Mouse (Mus musculus): ENCODE measurements around the gene Chrm3. TPM values are rescaled to one million over a fixed set of nuclear protein-coding genes. Genes with fewer than 3 reads are reported as not detected.

Gene Chrm3
- polyA plus RNA-seq, 1 experiment from 2014 or later: 2.5 TPM

DNA sequence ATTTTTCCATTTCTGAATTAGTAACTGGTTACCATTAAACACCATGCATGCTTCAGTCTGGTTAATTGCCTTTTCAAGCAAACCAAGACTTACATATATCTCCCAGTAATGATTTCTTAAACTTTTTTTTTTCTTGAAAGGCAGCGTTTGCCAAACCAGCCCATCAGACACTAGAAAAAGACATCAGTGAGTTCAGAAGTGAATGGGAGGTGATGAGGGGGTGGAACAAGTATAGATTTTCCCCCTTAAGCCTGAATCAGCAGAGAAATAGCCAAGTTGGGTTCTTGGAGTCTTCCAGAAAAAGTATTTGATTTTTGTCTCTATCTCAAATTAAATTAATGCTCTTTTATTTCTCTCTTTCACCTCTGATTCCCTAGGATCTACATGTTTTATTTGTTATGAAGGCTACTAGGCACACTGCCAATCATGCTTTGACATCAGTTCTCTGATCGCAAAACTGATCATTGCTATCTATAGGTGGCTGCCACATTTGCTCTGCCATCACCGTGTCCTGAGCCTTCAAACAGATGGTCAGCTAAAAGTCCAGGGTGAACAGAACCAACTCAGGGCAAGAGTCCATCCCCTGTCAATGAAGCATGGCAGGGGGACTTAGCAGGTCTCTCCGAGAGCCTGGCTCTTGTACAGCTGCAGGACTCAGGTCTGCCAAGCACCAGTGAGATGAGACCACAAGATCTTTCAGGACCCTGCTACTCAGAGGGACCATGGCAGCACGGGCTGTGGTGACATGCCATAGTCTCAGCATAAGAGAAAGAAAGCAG lies 125.1 kb downstream of the Chrm3 start:
- Histone ChIP-seq H3K9ac (replicated peaks) (no peak overlapping the region), H3K36me3 (no peaks in the 10 kb centered on the region), H3K4me2 (no peak overlapping the region), H3K4me1 (replicated peaks) (no peaks in the 10 kb centered on the region), H3K27me3 (no peaks in the 10 kb centered on the region), H3K4me3 (replicated peaks) (no peak overlapping the region), H3K9me3 (no peaks in the 10 kb centered on the region), H3K27ac (no peak overlapping the region)
- ATAC-seq (ENCODE audit: insufficient number of reproducible peaks, insufficient read depth, low FRiP score, low TSS enrichment, low read depth): no peak
- 83% methylated on average over 5 of the region's 5 CpGs for WGBS

DNA sequence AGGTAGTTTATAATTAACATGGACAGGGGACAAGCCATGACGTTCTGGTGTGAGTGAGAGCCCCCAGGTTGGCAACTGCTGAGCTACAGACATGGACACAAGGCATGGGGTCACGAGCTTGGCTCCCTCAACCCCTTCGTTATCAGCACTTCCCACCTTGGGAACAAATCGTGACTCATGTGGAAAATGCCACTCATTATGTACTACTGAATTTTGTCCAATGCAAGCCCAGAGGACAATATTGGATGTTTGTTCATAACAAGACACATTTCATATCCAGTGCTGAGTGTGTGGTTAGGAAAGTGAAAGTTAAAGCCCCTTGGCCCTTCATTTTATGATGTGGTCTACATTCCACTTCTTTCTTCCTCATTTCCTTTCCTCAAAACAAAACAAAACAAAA lies 140.2 kb downstream of the Chrm3 start:
- H3K36me3 ChIP-seq: no peaks in the 10 kb centered on the region
- H3K9ac ChIP-seq (replicated peaks): no peak overlapping the region
- H3K27me3 ChIP-seq: no peaks in the 10 kb centered on the region
- no peaks in the 10 kb centered on the region for H3K9me3 ChIP-seq
- no peak overlapping the region for H3K4me2 ChIP-seq
- no peak for ATAC-seq (ENCODE audit: insufficient number of reproducible peaks, insufficient read depth, low FRiP score, low TSS enrichment, low read depth)
- H3K27ac ChIP-seq: no peak overlapping the region
- no peak overlapping the region for H3K4me3 ChIP-seq (replicated peaks)
- H3K4me1 ChIP-seq (replicated peaks): no peaks in the 10 kb centered on the region
- 77% methylated on average over 4 of the region's 4 CpGs for WGBS

DNA sequence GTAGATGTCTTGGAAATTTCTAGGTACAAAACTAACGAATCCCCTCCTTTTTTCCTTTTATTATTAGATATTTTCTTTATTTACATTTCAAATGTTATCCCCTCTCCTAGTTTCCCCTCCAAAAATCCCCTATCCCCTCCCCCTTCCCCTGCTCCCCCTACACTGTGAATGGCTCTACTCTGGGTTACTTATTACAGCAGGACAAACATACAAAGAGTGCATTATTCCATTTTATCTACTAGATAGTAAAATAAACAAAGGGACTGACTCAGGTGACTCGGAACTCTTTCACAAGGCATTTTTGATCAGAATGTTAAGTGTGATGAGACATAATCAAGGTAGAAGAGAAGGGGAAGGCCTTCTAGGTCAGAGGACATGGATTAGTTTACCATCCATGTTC lies 148.5 kb downstream of the Chrm3 start:
- WGBS: 90% methylated on average over 2 of the region's 2 CpGs
- peaks cover 5% of the 10 kb centered on the region; the same call in 1 of the 2 replicates for H3K4me1 ChIP-seq (replicated peaks)
- no peak overlapping the region for H3K9ac ChIP-seq (replicated peaks)
- H3K4me3 ChIP-seq (replicated peaks): no peak overlapping the region
- H3K36me3 ChIP-seq: no peaks in the 10 kb centered on the region
- ATAC-seq (ENCODE audit: insufficient number of reproducible peaks, insufficient read depth, low FRiP score, low TSS enrichment, low read depth): no peak
- no peak overlapping the region for H3K4me2 ChIP-seq
- no peaks in the 10 kb centered on the region for H3K9me3 ChIP-seq
- H3K27ac ChIP-seq: no peak overlapping the region
- no peaks in the 10 kb centered on the region for H3K27me3 ChIP-seq

DNA sequence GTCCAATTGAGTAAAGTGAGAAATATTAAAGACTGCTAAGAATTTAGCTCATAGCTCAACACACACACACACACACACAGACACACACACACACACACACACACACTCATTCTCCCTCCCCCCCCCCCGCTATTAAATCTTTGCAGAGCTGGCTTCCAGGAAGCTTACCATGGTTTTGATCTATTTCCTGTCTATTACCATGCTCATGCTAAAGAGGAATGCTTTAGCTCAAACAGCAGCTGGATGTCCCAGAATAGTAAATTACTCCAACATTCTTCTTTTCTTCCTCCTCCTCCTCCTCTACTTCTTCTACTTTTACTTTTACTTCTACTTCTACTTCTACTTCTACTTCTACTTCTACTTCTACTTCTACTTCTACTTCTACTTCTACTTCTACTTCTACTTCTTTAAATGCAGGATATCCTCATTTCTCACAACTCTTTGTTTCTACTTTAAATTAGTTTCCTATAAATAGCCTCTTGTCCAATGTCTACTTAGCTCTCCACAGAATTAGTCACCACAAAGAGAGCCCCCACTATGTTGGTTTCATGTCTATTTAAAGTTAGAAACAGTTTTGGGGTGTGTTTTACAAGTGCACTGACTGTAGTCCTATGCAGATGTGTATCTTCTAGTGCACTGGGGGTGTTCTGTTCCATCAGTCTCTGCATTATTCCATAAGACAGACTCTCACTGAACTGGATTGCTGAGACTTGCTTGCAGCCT lies 150.0 kb downstream of the Chrm3 start:
- WGBS: 71% methylated on average over 1 of the region's 1 CpGs
- H3K36me3 ChIP-seq: no peaks in the 10 kb centered on the region
- H3K9ac ChIP-seq (replicated peaks): no peak overlapping the region
- no peak overlapping the region for H3K4me3 ChIP-seq (replicated peaks)
- H3K9me3 ChIP-seq: no peaks in the 10 kb centered on the region
- H3K27me3 ChIP-seq: no peaks in the 10 kb centered on the region
- H3K4me1 ChIP-seq (replicated peaks): peaks cover 5% of the 10 kb centered on the region; the same call in 1 of the 2 replicates
- H3K27ac ChIP-seq: no peak overlapping the region
- no peak for ATAC-seq (ENCODE audit: insufficient number of reproducible peaks, insufficient read depth, low FRiP score, low TSS enrichment, low read depth)
- H3K4me2 ChIP-seq: no peak overlapping the region

DNA sequence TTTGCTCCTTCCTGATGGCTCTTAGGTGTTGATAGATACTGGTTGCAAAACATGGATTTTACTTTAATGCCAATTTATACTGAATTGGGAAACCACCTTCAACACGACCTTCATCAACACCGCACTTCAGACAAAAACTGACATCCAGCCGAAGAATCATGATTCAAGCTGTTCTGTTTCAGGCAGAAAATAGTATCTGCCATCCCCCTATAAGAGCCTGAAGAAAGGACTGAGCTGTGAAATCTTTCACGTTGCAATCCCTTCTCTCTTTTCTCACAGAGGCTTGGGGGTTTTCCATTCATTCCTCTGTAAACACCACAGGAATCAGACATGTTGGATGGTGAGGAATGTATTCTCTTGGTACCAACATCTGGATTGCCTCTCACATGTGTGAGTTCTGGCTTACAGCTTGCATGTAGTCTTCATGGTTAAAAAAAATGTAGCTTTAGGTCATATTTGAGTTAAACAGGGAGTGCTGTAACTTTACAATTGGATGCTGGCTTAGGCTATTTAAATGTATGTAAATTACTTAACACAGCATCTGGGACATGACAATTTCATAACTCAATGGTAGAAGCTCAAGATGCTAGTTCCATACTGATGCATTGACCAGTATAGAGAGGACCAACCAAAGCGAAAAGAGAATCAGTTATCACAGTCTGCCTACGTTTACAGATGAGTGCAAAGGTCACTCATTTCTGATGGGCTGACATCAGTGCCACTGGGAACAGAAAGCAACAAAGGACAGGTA lies 161.3 kb downstream of the Chrm3 start:
- no peak overlapping the region for H3K4me3 ChIP-seq (replicated peaks)
- no peak overlapping the region for H3K9ac ChIP-seq (replicated peaks)
- 83% methylated on average over 6 of the region's 6 CpGs for WGBS
- H3K4me2 ChIP-seq: no peak overlapping the region
- H3K4me1 ChIP-seq (replicated peaks): no peaks in the 10 kb centered on the region
- no peaks in the 10 kb centered on the region for H3K36me3 ChIP-seq
- H3K27me3 ChIP-seq: no peaks in the 10 kb centered on the region
- H3K27ac ChIP-seq: no peak overlapping the region
- no peak for ATAC-seq (ENCODE audit: insufficient number of reproducible peaks, insufficient read depth, low FRiP score, low TSS enrichment, low read depth)
- no peaks in the 10 kb centered on the region for H3K9me3 ChIP-seq

DNA sequence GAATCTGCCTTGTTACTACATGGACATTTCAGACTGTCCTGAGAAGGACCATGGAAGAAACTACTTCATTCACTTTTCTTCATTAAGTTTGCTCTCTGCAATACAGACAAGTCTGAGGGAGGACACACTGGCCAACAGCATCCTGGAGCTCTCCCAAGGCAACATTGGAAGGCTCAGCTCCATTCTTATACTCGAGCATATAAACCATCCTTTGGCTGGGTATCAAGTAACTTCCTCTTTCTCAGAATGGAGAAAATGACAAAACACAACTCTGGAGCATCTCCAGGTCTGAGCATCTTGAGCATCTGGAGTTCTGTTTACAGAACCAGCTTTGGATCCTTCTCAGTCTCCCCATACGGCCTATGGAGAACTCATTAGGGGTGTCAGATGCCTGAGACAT lies 170.8 kb downstream of the Chrm3 start:
- no peaks in the 10 kb centered on the region for H3K9me3 ChIP-seq
- H3K4me1 ChIP-seq (replicated peaks): no peaks in the 10 kb centered on the region
- no peaks in the 10 kb centered on the region for H3K27me3 ChIP-seq
- no peak overlapping the region for H3K4me3 ChIP-seq (replicated peaks)
- no peak overlapping the region for H3K4me2 ChIP-seq
- ATAC-seq (ENCODE audit: insufficient number of reproducible peaks, insufficient read depth, low FRiP score, low TSS enrichment, low read depth): no peak
- 68% methylated on average over 2 of the region's 2 CpGs for WGBS
- no peak overlapping the region for H3K9ac ChIP-seq (replicated peaks)
- no peaks in the 10 kb centered on the region for H3K36me3 ChIP-seq
- no peak overlapping the region for H3K27ac ChIP-seq

DNA sequence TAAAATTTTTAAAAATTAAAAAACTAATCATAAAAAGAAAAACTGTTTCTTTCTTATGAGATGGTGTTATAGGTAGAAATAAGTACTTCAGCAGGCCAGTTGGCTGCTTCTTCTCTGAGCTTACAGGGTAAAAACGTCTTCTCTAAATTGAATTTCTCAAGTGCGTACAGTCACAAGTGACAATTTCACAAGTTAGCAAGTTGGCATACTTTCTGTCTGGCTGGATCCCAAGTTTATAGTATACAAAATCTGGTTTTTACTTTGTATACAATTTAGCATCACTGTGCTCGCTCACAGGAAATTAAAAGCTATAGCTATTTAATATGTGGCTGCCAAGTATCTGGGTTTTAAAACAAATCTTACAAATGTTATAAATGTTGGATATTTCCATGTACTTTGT lies 172.7 kb downstream of the Chrm3 start:
- Histone ChIP-seq H3K4me1 (replicated peaks) (no peaks in the 10 kb centered on the region), H3K27ac (no peak overlapping the region), H3K36me3 (no peaks in the 10 kb centered on the region), H3K27me3 (no peaks in the 10 kb centered on the region), H3K4me2 (no peak overlapping the region), H3K9ac (replicated peaks) (no peak overlapping the region), H3K9me3 (no peaks in the 10 kb centered on the region), H3K4me3 (replicated peaks) (no peak overlapping the region)
- 84% methylated on average over 3 of the region's 3 CpGs for WGBS
- ATAC-seq (ENCODE audit: insufficient number of reproducible peaks, insufficient read depth, low FRiP score, low TSS enrichment, low read depth): no peak

DNA sequence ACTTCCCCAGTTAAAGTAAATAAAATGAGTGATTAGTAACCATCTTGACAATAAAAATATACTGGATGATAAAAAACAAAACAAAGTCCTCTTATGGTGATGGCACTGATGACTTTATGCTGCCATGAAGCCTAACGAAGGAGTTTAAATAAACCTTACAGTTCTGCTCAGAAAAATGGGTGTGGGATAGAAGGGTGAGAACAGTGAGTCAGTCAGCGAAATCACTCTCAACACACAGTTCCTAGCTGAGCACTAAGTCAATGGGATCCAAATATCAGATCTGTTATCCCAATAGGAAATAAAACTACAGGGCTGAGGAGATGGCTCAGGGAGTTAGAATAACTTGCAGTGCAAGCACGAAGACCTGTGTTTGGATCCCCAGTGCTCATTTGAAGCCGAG lies 176.8 kb downstream of the Chrm3 start:
- WGBS: 87% methylated on average over 4 of the region's 4 CpGs
- ATAC-seq (ENCODE audit: insufficient number of reproducible peaks, insufficient read depth, low FRiP score, low TSS enrichment, low read depth): no peak

DNA sequence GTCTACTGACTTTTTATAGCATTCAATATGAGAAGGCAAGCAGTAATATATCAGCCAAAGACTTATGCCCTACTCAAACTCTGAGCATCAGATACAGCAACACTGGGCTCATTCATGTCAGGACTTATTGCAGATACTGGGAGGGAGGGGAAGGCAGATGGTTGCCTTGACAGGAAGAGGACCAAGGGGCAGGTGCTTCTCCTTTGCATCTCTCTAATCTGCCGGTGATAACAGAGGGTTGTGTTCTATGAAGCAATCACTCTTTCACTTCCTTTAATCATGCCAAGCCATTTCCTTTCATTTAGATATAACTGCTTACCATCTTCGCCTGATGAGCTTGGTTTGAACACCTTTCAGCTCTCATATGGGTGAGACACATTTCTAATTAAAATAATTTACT lies 177.9 kb downstream of the Chrm3 start:
- Histone ChIP-seq H3K9ac (replicated peaks) (no peak overlapping the region), H3K36me3 (no peaks in the 10 kb centered on the region), H3K4me3 (replicated peaks) (no peak overlapping the region), H3K4me2 (no peak overlapping the region), H3K27me3 (no peaks in the 10 kb centered on the region), H3K27ac (no peak overlapping the region), H3K9me3 (no peaks in the 10 kb centered on the region), H3K4me1 (replicated peaks) (no peaks in the 10 kb centered on the region)
- ATAC-seq (ENCODE audit: insufficient number of reproducible peaks, insufficient read depth, low FRiP score, low TSS enrichment, low read depth): no peak
- 72% methylated on average over 2 of the region's 2 CpGs for WGBS

More for the DNA sequence above, 176.8 kb downstream of the Chrm3 start:
- Histone ChIP-seq H3K4me2 (no peak overlapping the region), H3K36me3 (no peaks in the 10 kb centered on the region), H3K9me3 (no peaks in the 10 kb centered on the region), H3K4me1 (replicated peaks) (no peaks in the 10 kb centered on the region), H3K9ac (replicated peaks) (no peak overlapping the region), H3K4me3 (replicated peaks) (no peak overlapping the region), H3K27ac (no peak overlapping the region), H3K27me3 (no peaks in the 10 kb centered on the region)

DNA sequence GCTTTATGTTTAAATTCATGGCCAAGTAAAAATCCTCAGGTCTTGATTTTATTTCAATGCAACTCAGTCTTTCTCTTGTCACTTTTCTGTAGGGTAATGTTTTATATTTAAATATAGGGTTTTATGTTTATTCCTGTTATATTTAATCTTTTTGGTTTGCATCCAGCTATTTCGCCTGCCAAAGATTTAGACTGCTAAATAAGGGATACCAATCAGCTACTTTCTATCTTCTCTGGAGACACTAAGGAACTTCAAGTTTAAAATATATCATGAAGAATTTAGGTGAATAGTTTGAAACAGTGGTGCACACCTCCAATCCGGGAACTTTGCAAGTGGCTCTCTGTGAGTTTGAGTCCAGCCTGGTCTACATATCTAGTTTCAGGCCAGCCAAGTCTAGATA lies 190.1 kb downstream of the Chrm3 start:
- no peak overlapping the region for H3K4me3 ChIP-seq (replicated peaks)
- H3K4me1 ChIP-seq (replicated peaks): no peaks in the 10 kb centered on the region
- WGBS: 84% methylated on average over 2 of the region's 2 CpGs
- H3K4me2 ChIP-seq: no peak overlapping the region
- no peaks in the 10 kb centered on the region for H3K27me3 ChIP-seq
- no peak overlapping the region for H3K9ac ChIP-seq (replicated peaks)
- no peak overlapping the region for H3K27ac ChIP-seq
- H3K36me3 ChIP-seq: no peaks in the 10 kb centered on the region
- no peak for ATAC-seq (ENCODE audit: insufficient number of reproducible peaks, insufficient read depth, low FRiP score, low TSS enrichment, low read depth)
- H3K9me3 ChIP-seq: no peaks in the 10 kb centered on the region

DNA sequence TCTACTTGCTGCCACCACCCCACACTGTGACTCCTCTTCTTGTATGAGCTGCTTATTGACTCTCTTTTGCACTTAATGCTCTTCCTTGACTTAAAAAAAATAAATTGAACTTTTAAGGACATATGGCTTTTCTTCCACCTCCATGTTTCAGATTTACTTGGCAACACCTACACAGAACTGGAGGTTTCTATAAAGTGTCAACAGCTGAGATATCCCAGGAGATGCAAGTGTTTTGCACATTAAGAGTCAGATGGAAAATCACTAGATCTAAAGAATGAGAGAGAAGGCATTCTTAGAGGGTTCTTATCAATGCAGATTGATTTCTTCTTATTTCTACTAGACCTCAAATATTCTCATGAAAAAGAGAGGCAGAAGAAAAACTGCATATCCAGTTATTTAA lies 197.3 kb downstream of the Chrm3 start:
- no peak for ATAC-seq (ENCODE audit: insufficient number of reproducible peaks, insufficient read depth, low FRiP score, low TSS enrichment, low read depth)
- H3K27me3 ChIP-seq: no peaks in the 10 kb centered on the region
- no peaks in the 10 kb centered on the region for H3K36me3 ChIP-seq
- H3K27ac ChIP-seq: no peak overlapping the region
- no peaks in the 10 kb centered on the region for H3K4me1 ChIP-seq (replicated peaks)
- no peak overlapping the region for H3K4me2 ChIP-seq
- H3K4me3 ChIP-seq (replicated peaks): no peak overlapping the region
- no peak overlapping the region for H3K9ac ChIP-seq (replicated peaks)
- no peaks in the 10 kb centered on the region for H3K9me3 ChIP-seq

All from limb, embryonic 12.5 days (tissue).